12 mouse cellular contexts compared by ENCODE assay signal in genomic region chr9:31073797-31074196, GRCm38 (mm10).
"Had no signal": no experiment of that assay in that cellular context is flagged by ENCODE, and none has a peak within 500 bp of the region (broad histone marks: within the 10 kb centered on the region; RNA-seq: fewer than 3 reads in every experiment).

No protein-coding gene starts in this region.

- DNase-seq: retina, postnatal 1 day; right cerebral cortex, adult 18-20 months; right cerebral cortex, postnatal 14 days; right cerebral cortex, postnatal 25 days; right cerebral cortex, postnatal 4 days; spleen, adult 18-20 months; thymus, adult 18-20 months; thymus, adult 2 months; thymus, postnatal 14 days; thymus, postnatal 25 days; thymus, postnatal 36 days; thymus, postnatal 4 days had no signal
